In genomic region chr9:40780892-40781725, GRCm38 (mm10) we compare ENCODE assay signal across 10 mouse cellular contexts. TPM values are rescaled to one million over a fixed set of nuclear protein-coding genes. Genes with fewer than 3 reads are reported as not detected.
DNase-seq lines count a peak whose midpoint lies in the region; ATAC-seq lines count a peak whose summit lies in the region.
"Had no signal": no experiment of that assay in that cellular context is flagged by ENCODE, and none has a peak within 500 bp of the region (broad histone marks: within the 10 kb centered on the region; RNA-seq: fewer than 3 reads in every experiment).

No protein-coding gene starts in this region.

- H3K4me1 ChIP-seq in lung, embryonic 16.5 days (replicated peaks; ENCODE audit: control insufficient read depth, insufficient read depth, low read length) = peaks cover 16% of the 10 kb centered on the region
- H3K4me1 ChIP-seq in intestine, embryonic 15.5 days (replicated peaks) = peaks cover 9% of the 10 kb centered on the region
- no peaks in the 10 kb centered on the region for H3K4me1 ChIP-seq in stomach, embryonic 15.5 days

- intact Hi-C loops in gastrocnemius, postnatal 14 days (cut with DNase I; ENCODE audit: low total_unique reads) = no loop called here

- 72% methylated on average over 11 of the region's 11 CpGs for WGBS in lung, embryonic 16.5 days
- WGBS in intestine, embryonic 15.5 days = 68% methylated on average over 11 of the region's 11 CpGs
- 72% methylated on average over 11 of the region's 11 CpGs for WGBS in stomach, embryonic 15.5 days

- no peaks in the 10 kb centered on the region; the same call in 1 of the 2 replicates for H3K36me3 ChIP-seq in lung, embryonic 16.5 days (ENCODE audit: control insufficient read depth, insufficient read depth, low read length)
- H3K36me3 ChIP-seq in intestine, embryonic 15.5 days = no peaks in the 10 kb centered on the region
- 0 out of 2 replicates have a peak, but pooled peaks cover 3% of the 10 kb centered on the region for H3K36me3 ChIP-seq in stomach, embryonic 15.5 days

- ATAC-seq in lung, embryonic 16.5 days (ENCODE audit: low read depth) = no peak
- ATAC-seq in intestine, embryonic 15.5 days = no peak
- ATAC-seq in stomach, embryonic 15.5 days (ENCODE audit: insufficient read depth, low FRiP score, low read depth) = no peak

- H3K4me2 ChIP-seq in lung, embryonic 16.5 days (ENCODE audit: low read depth, low read length) = no peak overlapping the region
- 0 out of 2 replicates have a peak overlapping the region, but pooled peaks have one; percentile 56 for H3K4me2 ChIP-seq in intestine, embryonic 15.5 days (replicated peaks)
- no peak overlapping the region for H3K4me2 ChIP-seq in stomach, embryonic 15.5 days

- H3K9ac ChIP-seq in lung, embryonic 16.5 days (ENCODE audit: low read length) = no peak overlapping the region
- H3K9ac ChIP-seq in intestine, embryonic 15.5 days = no peak overlapping the region
- no peak overlapping the region for H3K9ac ChIP-seq in stomach, embryonic 15.5 days

- no peaks in the 10 kb centered on the region for H3K27me3 ChIP-seq in lung, embryonic 16.5 days (ENCODE audit: control insufficient read depth, insufficient read depth, low read depth, low read length)
- no peaks in the 10 kb centered on the region for H3K27me3 ChIP-seq in intestine, embryonic 15.5 days (replicated peaks)
- H3K27me3 ChIP-seq in stomach, embryonic 15.5 days (replicated peaks) = no peaks in the 10 kb centered on the region

- peak overlapping the region; percentile 70 for H3K27ac ChIP-seq in lung, embryonic 16.5 days (ENCODE audit: low read length)
- peak overlapping the region; percentile 85 for H3K27ac ChIP-seq in intestine, embryonic 15.5 days
- peak overlapping the region; percentile 53 for H3K27ac ChIP-seq in stomach, embryonic 15.5 days

- no peak overlapping the region for H3K4me3 ChIP-seq in lung, embryonic 16.5 days (ENCODE audit: low read length)
- H3K4me3 ChIP-seq in intestine, embryonic 15.5 days (replicated peaks) = no peak overlapping the region
- no peak overlapping the region for H3K4me3 ChIP-seq in stomach, embryonic 15.5 days (replicated peaks)

- peak; percentile 18 for DNase-seq in gastrocnemius, postnatal 14 days
- no peak for DNase-seq in gastrocnemius, postnatal 10 days
- DNase-seq in lung, postnatal 25 days (ENCODE audit: low spot score) = no peak
- DNase-seq in spleen, postnatal 14 days (ENCODE audit: low spot score in 2 of 2) = no peak
- no peak for DNase-seq in layer of hippocampus, adult 9-11 months
- DNase-seq: cerebellum, postnatal 36 days; thymus, adult 18-20 months had no signal

- no peaks in the 10 kb centered on the region for H3K9me3 ChIP-seq in lung, embryonic 16.5 days (ENCODE audit: control insufficient read depth, low read length)
- H3K9me3 ChIP-seq in intestine, embryonic 15.5 days = no peaks in the 10 kb centered on the region
- H3K9me3 ChIP-seq in stomach, embryonic 15.5 days = no peaks in the 10 kb centered on the region

RNA-seq across cellular contexts. Expression of gene Hspa8, which starts 19.7 kb away (rescaled TPM):
- total RNA-seq in gastrocnemius, postnatal 14 days (2021) = 1,000 to 10,000 TPM in 1 of 2 experiments, 100 to 1,000 TPM in 1; 949 to 1,245 TPM
- total RNA-seq in gastrocnemius, postnatal 10 days (2021) = 1,000 to 10,000 TPM; 1,094 to 1,113 TPM
- polyA plus RNA-seq in lung, embryonic 16.5 days (2015; fragmentation: Nextera tagmentation; extraction: Ambion mirVana) = 2,362 and 2,391 TPM in 2 replicates
- 2,425 and 2,606 TPM in 2 replicates for polyA plus RNA-seq in intestine, embryonic 15.5 days (2015; fragmentation: Nextera tagmentation; extraction: Ambion mirVana)
- polyA plus RNA-seq in stomach, embryonic 15.5 days (2015; fragmentation: Nextera tagmentation; extraction: Ambion mirVana) = 2,024 and 2,425 TPM in 2 replicates
